Mouse (Mus musculus): ENCODE results near the gene Zfp991. TPM values are rescaled to one million over a fixed set of nuclear protein-coding genes. Genes with fewer than 3 reads are reported as not detected.
A peak's percentile ranks its signal among the peaks of the same experiment; 100 is the strongest.
"Not testable (repeated sequence)": the region's sequence is repeated elsewhere in the genome, so short reads cannot be mapped to it uniquely, and the experiment has no call there.

Gene Zfp991
- total and polyA plus RNA-seq, 3 experiments, result 0.14 to 4.7 (median 4.3) TPM

DNA sequence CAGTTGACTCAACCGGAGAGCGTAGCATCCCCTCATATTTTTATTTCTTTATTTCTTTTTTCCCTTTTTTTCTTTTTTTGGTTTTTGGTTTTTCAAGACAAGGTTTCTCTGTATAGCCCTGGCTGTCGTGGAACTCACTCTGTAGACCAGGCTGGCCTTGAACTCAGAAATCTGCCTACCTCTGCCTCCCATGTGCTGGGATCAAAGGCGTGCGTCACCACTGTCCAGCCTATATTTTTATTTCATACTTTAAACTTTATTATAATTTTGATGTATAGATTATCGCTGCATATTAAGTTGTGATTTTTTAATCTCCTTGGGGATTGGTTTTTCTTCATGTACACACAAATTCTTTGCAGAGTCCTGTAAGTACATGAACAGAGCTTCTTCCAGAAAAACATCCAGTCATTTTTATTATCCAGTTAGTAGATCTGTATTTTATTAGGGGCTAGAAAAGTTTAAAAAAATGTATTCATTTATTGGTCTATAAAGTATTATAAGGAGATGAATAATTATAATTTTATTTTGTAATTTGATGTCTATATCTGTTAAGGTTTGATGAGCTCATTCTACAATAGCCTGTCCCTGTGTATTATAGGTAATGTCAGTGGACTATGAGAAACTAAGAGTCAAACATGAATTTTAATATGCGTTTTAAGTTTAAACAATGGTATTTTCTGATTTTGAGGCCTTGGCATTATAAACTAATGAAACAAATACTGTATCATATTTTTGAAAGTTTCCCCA lies 80.5 kb downstream of the Zfp991 start:
- H3K79me2 ChIP-seq (replicated peaks; ENCODE audit: control insufficient read depth, insufficient read depth, low read length); DNase-seq; H3K9ac ChIP-seq (ENCODE audit: low read depth, low read length); H3K4me1 ChIP-seq (ENCODE audit: control insufficient read depth, insufficient read depth, low read length); H3K4me3 ChIP-seq; H3K27ac ChIP-seq; intact Hi-C loops (cut with DNase I); H3K27me3 ChIP-seq (ENCODE audit: control insufficient read depth, insufficient read depth, low read length); H3K36me3 ChIP-seq (ENCODE audit: control insufficient read depth, insufficient read depth, low read length): not testable (repeated sequence)
- 78% methylated on average over 3 of the region's 7 CpGs for WGBS

DNA sequence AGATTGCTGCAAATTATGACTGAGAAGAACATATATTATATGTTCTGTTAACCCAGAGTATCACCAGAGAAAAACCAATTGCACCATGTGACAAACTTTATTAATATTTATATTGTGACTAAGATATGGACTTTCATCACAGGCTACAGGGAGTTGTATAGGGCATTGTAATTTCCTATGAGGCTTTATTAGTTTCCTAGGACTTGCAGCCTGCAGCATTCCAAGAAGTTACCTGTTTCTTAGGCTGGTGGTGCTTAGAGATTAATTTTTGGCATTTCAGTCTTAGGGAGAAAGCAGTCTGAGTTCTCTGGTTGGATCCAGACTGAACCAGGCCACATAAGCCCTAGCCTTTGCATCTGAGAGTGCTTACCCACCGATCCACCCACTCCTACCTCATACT lies 82.4 kb downstream of the Zfp991 start:
- H3K79me2 ChIP-seq (replicated peaks; ENCODE audit: control insufficient read depth, insufficient read depth, low read length); H3K36me3 ChIP-seq (ENCODE audit: control insufficient read depth, insufficient read depth, low read length); H3K4me1 ChIP-seq (ENCODE audit: control insufficient read depth, insufficient read depth, low read length); DNase-seq; intact Hi-C loops (cut with DNase I); H3K27ac ChIP-seq; H3K4me3 ChIP-seq; H3K9ac ChIP-seq (ENCODE audit: low read depth, low read length); H3K27me3 ChIP-seq (ENCODE audit: control insufficient read depth, insufficient read depth, low read length): not testable (repeated sequence)
- no CpG with 5 or more reads among the region's 1 CpGs for WGBS

DNA sequence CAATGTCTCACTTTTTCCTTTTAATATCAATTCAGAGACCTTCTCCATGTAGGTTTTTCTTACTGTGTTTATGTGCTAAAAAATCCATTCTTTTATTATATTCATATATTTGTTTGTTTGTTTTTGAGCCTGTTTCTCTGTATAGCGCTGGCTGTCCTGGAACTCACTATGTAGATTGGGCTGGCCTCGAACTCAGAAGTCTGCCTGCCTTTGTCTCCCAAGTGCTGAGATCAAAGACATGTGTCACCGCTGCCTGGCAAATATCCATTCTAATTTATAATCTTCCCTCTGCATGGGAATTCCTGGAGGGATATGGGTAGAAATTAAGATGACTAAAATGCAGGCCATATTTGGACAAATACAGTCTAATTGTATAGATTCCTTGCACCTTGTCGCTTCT lies 85.8 kb downstream of the Zfp991 start:
- intact Hi-C loops (cut with DNase I); H3K27me3 ChIP-seq (ENCODE audit: control insufficient read depth, insufficient read depth, low read length); H3K4me3 ChIP-seq; H3K27ac ChIP-seq; DNase-seq; H3K79me2 ChIP-seq (replicated peaks; ENCODE audit: control insufficient read depth, insufficient read depth, low read length); H3K36me3 ChIP-seq (ENCODE audit: control insufficient read depth, insufficient read depth, low read length); H3K9ac ChIP-seq (ENCODE audit: low read depth, low read length); H3K4me1 ChIP-seq (ENCODE audit: control insufficient read depth, insufficient read depth, low read length): not testable (repeated sequence)
- WGBS, result 62% methylated on average over 3 of the region's 4 CpGs

DNA sequence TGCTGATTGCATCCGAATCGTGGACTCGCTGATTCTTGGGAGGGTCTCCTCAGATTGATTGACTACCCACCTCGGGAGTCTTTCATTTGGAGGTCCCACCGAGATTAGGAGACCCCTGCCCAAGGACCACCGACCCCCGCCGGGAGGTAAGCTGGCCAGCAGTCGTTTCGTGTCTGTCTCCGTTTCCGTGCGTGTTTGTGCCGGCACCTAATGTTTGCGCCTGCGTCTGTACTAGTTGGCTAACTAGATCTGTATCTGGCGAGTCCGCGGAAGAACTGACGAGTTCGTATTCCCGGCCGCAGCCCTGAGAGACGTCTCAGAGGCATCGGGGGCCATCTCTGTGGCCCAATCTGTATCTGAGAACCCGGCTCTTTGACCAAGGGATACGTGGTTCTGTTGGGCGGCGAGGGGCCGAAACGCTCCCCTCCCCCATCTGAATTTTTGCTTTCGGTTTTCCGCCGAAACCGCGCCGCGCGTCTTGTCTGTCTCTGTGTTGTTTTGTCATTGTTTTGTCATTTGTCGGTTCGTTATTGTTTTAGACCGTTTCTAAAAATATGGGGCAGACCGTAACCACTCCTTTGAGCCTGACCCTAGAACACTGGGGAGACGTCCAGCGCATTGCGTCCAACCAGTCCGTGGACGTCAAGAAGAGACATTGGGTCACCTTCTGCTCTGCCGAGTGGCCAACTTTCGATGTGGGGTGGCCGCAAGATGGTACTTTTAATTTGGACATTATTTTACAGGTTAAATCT lies 87.7 kb downstream of the Zfp991 start:
- H3K9ac ChIP-seq (ENCODE audit: low read depth, low read length); H3K4me1 ChIP-seq (ENCODE audit: control insufficient read depth, insufficient read depth, low read length); H3K36me3 ChIP-seq (ENCODE audit: control insufficient read depth, insufficient read depth, low read length); intact Hi-C loops (cut with DNase I); H3K27me3 ChIP-seq (ENCODE audit: control insufficient read depth, insufficient read depth, low read length); H3K79me2 ChIP-seq (replicated peaks; ENCODE audit: control insufficient read depth, insufficient read depth, low read length); H3K27ac ChIP-seq: not testable (repeated sequence)
- H3K4me3 ChIP-seq, result peak overlapping the region; percentile 48
- WGBS, result 71% methylated on average over 51 of the region's 51 CpGs
- DNase-seq, result peak; percentile 44 to 56

DNA sequence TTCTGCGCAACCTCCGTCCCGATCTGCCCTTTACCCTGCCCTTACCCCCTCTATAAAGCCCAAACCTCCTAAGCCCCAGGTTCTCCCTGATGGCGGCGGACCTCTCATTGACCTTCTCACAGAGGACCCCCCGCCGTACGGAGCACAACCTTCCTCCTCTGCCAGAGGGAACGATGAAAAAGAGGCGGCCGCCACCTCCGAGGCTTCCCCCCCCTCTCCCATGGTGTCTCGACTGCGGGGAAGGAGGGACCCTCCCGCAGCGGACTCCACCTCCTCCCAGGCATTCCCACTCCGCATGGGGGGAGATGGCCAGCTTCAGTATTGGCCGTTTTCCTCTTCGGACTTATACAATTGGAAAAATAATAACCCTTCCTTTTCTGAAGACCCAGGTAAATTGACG lies 88.4 kb downstream of the Zfp991 start:
- 74% methylated on average over 17 of the region's 20 CpGs for WGBS
- H3K4me3 ChIP-seq; H3K4me1 ChIP-seq (ENCODE audit: control insufficient read depth, insufficient read depth, low read length); H3K9ac ChIP-seq (ENCODE audit: low read depth, low read length); intact Hi-C loops (cut with DNase I); H3K27ac ChIP-seq; H3K79me2 ChIP-seq (replicated peaks; ENCODE audit: control insufficient read depth, insufficient read depth, low read length); H3K36me3 ChIP-seq (ENCODE audit: control insufficient read depth, insufficient read depth, low read length); H3K27me3 ChIP-seq (ENCODE audit: control insufficient read depth, insufficient read depth, low read length): not testable (repeated sequence)
- peak; percentile 32 to 38 for DNase-seq

DNA sequence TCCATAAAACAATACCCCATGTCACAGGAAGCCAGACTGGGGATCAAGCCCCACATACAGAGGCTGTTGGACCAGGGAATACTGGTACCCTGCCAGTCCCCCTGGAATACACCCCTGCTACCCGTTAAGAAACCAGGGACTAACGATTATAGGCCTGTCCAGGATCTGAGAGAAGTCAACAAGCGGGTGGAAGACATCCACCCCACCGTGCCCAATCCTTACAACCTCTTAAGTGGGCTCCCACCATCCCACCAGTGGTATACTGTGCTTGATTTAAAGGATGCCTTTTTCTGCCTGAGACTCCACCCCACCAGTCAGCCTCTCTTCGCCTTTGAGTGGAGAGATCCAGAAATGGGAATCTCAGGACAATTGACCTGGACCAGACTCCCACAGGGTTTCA lies 90.2 kb downstream of the Zfp991 start:
- H3K27me3 ChIP-seq (ENCODE audit: control insufficient read depth, insufficient read depth, low read length); H3K79me2 ChIP-seq (replicated peaks; ENCODE audit: control insufficient read depth, insufficient read depth, low read length); H3K4me1 ChIP-seq (ENCODE audit: control insufficient read depth, insufficient read depth, low read length); H3K36me3 ChIP-seq (ENCODE audit: control insufficient read depth, insufficient read depth, low read length); intact Hi-C loops (cut with DNase I); H3K4me3 ChIP-seq; H3K27ac ChIP-seq; H3K9ac ChIP-seq (ENCODE audit: low read depth, low read length): not testable (repeated sequence)
- DNase-seq, result peak; percentile 27 to 37
- 82% methylated on average over 5 of the region's 5 CpGs for WGBS

DNA sequence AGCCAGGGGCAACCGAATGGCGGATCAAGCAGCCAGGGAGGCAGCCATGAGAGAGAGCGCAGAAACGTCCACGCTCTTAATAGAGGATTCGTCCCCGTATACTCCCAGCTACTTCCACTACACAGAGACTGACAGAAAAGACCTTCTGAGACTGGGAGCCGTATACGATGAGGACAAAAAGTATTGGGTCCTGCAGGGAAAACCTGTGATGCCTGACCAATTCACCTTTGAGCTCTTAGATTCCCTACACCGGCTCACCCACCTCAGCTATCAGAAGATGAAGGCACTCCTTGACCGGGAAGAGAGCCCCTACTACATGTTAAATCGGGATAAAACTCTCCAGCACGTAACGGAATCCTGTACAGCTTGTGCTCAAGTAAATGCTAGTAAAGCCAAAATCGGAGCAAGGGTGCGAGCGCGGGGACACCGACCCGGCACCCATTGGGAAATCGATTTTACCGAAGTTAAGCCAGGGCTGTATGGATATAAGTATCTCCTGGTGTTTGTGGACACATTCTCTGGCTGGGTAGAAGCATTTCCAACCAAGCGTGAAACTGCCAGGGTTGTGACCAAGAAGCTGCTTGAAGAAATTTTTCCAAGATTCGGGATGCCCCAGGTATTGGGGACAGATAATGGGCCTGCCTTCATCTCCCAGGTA lies 92.1 kb downstream of the Zfp991 start:
- H3K36me3 ChIP-seq (ENCODE audit: control insufficient read depth, insufficient read depth, low read length); H3K79me2 ChIP-seq (replicated peaks; ENCODE audit: control insufficient read depth, insufficient read depth, low read length); H3K4me1 ChIP-seq (ENCODE audit: control insufficient read depth, insufficient read depth, low read length); H3K27me3 ChIP-seq (ENCODE audit: control insufficient read depth, insufficient read depth, low read length); intact Hi-C loops (cut with DNase I); DNase-seq; H3K9ac ChIP-seq (ENCODE audit: low read depth, low read length); H3K4me3 ChIP-seq; H3K27ac ChIP-seq: not testable (repeated sequence)
- 92% methylated on average over 24 of the region's 24 CpGs for WGBS

DNA sequence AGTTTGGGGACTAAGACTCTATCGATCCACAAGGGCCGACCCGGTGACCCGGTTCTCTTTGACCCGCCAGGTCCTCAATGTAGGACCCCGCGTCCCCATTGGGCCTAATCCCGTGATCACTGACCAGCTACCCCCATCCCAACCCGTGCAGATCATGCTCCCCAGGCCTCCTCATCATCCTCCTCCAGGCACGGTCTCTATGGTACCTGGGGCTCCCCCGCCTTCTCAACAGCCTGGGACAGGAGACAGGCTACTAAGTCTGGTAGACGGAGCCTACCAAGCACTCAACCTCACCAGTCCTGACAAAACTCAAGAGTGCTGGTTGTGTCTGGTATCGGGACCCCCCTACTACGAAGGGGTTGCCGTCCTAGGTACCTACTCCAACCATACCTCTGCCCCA lies 93.8 kb downstream of the Zfp991 start:
- H3K27ac ChIP-seq; intact Hi-C loops (cut with DNase I): not testable (repeated sequence)
- WGBS, result 93% methylated on average over 10 of the region's 15 CpGs

DNA sequence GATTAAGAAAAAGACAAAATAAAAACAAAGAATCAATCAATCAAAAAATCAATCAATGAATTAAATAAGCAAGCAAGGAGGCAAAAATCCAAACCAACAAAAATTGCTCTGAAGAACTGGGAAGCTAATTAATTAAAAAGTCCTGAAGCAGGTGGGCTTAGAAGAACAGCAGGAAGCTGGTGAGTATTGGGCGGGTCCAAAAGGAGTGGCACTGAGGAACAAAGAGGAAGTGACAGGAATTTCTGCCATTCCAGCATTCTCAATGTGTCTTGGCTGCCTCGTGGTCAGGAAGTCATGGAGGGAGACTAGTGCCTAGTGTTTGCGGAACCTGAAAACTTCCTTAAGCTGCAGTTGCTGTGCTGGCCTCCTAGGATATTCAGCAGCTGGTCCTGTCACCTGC lies 98.2 kb downstream of the Zfp991 start:
- H3K4me3 ChIP-seq; H3K9ac ChIP-seq (ENCODE audit: low read depth, low read length); H3K4me1 ChIP-seq (ENCODE audit: control insufficient read depth, insufficient read depth, low read length); DNase-seq; H3K36me3 ChIP-seq (ENCODE audit: control insufficient read depth, insufficient read depth, low read length); H3K27ac ChIP-seq; H3K79me2 ChIP-seq (replicated peaks; ENCODE audit: control insufficient read depth, insufficient read depth, low read length); H3K27me3 ChIP-seq (ENCODE audit: control insufficient read depth, insufficient read depth, low read length); intact Hi-C loops (cut with DNase I): not testable (repeated sequence)
- 40% methylated on average over 3 of the region's 3 CpGs for WGBS

More for the DNA sequence above, 93.8 kb downstream of the Zfp991 start:
- not testable (repeated sequence) for H3K4me1 ChIP-seq (ENCODE audit: control insufficient read depth, insufficient read depth, low read length); H3K27me3 ChIP-seq (ENCODE audit: control insufficient read depth, insufficient read depth, low read length); DNase-seq; H3K79me2 ChIP-seq (replicated peaks; ENCODE audit: control insufficient read depth, insufficient read depth, low read length); H3K9ac ChIP-seq (ENCODE audit: low read depth, low read length); H3K4me3 ChIP-seq; H3K36me3 ChIP-seq (ENCODE audit: control insufficient read depth, insufficient read depth, low read length)
